Mouse (Mus musculus) cerebellum, postnatal 14 days (tissue): ENCODE results near the gene Vtn.

Experiments used
- DNase-seq, 2 experiments: peaks; one replicate each; pipeline ENCODE4 v3.0.0; 2021; ENCODE audit warnings: mixed read lengths in 2 of 2

Vtn gene

GRCm38 (mm10) chr11:78499004-78499403 is at the start of gene Vtn:
Vtn (plus strand) TSS chr11:78499091.
- peak in 1 of 2 experiments; percentile 30 for DNase-seq

GRCm38 (mm10) chr11:78450337-78450736 is 48.6 kb upstream of the Vtn start:
- no peak for DNase-seq

GRCm38 (mm10) chr11:78453675-78454074 is 45.2 kb upstream of the Vtn start:
- DNase-seq, result peak; percentile 75 to 87

- no peak for DNase-seq
These were observed 44.6 kb upstream of the Vtn start for GRCm38 (mm10) chr11:78454276-78454675.

GRCm38 (mm10) chr11:78455308-78455707 is 43.6 kb upstream of the Vtn start:
- DNase-seq, result peak; percentile 27 to 44

- no peak for DNase-seq
These were observed 40.2 kb upstream of the Vtn start for GRCm38 (mm10) chr11:78458740-78459139.

- peak in 1 of 2 experiments; percentile 27 for DNase-seq
These were observed 37.0 kb upstream of the Vtn start for GRCm38 (mm10) chr11:78461894-78462293.

- DNase-seq, result no peak
These were observed 36.2 kb upstream of the Vtn start for GRCm38 (mm10) chr11:78462669-78463068.

GRCm38 (mm10) chr11:78463286-78464036 is 35.4 kb upstream of the Vtn start:
- no peak for DNase-seq

GRCm38 (mm10) chr11:78465116-78465515 is 33.8 kb upstream of the Vtn start:
- no peak for DNase-seq

- peak; percentile 71 to 81 for DNase-seq
These were observed 33.2 kb upstream of the Vtn start, which contains the start of gene Slc46a1 for GRCm38 (mm10) chr11:78465568-78466180. Slc46a1 (plus strand) TSS chr11:78465697.

- peak; percentile 40 to 53 for DNase-seq
These were observed 32.5 kb upstream of the Vtn start for GRCm38 (mm10) chr11:78466242-78466912.

GRCm38 (mm10) chr11:78467515-78467914 is 31.4 kb upstream of the Vtn start:
- no peak for DNase-seq

GRCm38 (mm10) chr11:78467932-78468331 is 31.0 kb upstream of the Vtn start:
- no peak for DNase-seq

- no peak for DNase-seq
These were observed 27.4 kb upstream of the Vtn start for GRCm38 (mm10) chr11:78471326-78472103.

GRCm38 (mm10) chr11:78475289-78475688 is 23.6 kb upstream of the Vtn start:
- DNase-seq, result no peak

GRCm38 (mm10) chr11:78483639-78484038 is 15.3 kb upstream of the Vtn start:
- DNase-seq, result no peak

- peak; percentile 93 to 94 for DNase-seq
These were observed 10.7 kb upstream of the Vtn start for GRCm38 (mm10) chr11:78488168-78488567.

- peak; percentile 74 to 80 for DNase-seq
These were observed 8.1 kb upstream of the Vtn start for GRCm38 (mm10) chr11:78490781-78491241.

- DNase-seq, result peak in 1 of 2 experiments; percentile 40
These were observed 3.0 kb upstream of the Vtn start for GRCm38 (mm10) chr11:78495904-78496303.

GRCm38 (mm10) chr11:78497071-78497541 is 1.8 kb upstream of the Vtn start:
- peak in 1 of 2 experiments; percentile 79 for DNase-seq
